Mouse (Mus musculus) granulocyte monocyte progenitor cell, adult 5-6 weeks (primary cell): ENCODE data around the gene Htr5b. TPM values are rescaled to one million over a fixed set of nuclear protein-coding genes. Genes with fewer than 3 reads are reported as not detected.

Experiments
- ATAC-seq: replicated peaks from 2 replicates; pipeline ENCODE4 v1.8.0; 2016; ENCODE audit warnings: mild to moderate bottlenecking, moderate TSS enrichment, inconsistent platforms; ENCODE audit not compliant: poor library complexity, severe bottlenecking
- total RNA-seq, 2 experiments: library from RNA; stranded (forward) in 1 of 2; stranded (reverse) in 1 of 2; fragments of 200-712, 200-1000 nt in 1 of 2; fragments of >200 nt in 1 of 2; fragmentation: Nextera tagmentation in 1 of 2; gene quantifications; 2 replicates each; pipeline ENCODE4 v1.2.3; 2014 to 2017

Htr5b gene
- total RNA-seq (2014; fragmentation: Nextera tagmentation), result not detected in 2 replicates
- not detected in 2 replicates for total RNA-seq (2017)

DNA sequence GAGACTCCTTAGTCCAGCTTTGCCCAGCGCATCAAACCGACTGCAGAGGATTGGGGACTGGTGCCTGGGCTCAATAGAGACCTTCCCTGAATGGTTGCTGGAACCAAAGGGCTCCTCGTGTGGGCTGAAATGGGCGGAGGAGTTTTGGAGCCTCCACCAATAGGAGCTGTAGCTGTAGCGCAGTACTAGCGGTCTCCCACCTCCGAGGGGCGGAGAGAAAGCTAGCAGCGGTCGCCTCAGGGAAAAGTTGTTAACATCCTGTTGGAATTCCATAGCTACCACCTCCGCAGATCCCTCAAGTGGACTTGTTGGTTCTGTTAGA lies at the start of gene Htr5b:
Gene Htr5b, minus strand, starts transcription at position 67 of the 322 bp plus-strand sequence.
- peak; percentile 33 for ATAC-seq

DNA sequence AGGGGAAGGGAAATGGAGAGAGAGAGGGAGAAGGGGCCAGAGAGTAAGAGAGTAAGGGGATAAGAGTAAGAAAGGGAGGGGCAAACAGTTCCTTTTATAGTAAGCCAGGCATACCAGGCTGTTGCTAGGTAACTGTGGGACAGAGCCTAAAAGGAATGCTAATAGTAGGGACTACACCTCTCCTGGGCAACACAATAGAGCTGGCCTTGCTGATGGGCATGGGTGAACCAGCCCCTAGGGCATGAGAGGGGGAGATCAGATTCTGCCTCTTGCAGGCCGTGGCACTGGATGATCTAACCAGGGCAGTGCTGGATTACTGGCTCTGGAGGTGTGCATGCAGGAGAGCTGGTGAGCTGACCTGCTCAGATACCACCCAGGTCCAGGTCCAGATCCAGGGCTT lies 49.2 kb upstream of the Htr5b start:
- ATAC-seq, result no peak

DNA sequence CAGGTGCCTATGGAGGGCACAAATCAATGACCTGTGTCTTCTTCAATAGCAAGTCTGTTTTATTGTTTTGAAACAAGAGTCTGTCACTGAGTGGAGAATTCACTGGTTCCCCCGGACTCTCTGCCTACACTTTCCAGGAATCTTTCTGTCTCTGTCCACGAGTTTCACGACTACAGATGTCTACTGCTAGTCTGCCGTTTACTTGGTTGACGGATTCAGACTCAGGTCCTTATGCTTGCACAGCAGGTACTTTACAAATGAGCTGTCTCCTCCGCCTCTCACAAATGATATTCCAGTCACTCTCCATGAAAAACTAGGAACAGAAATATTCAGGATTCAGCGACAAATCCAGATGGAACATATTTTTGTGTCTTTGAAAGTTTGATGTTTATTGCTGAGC lies 42.3 kb upstream of the Htr5b start:
- ATAC-seq, result no peak

- peak; percentile 99 for ATAC-seq
Observed at GRCm38 (mm10) chr1:121567521-121568489, 39.5 kb upstream of the Htr5b start, which contains the start of gene Ddx18. Ddx18 (minus strand) TSS chr1:121567989.

- ATAC-seq, result no peak
Observed at GRCm38 (mm10) chr1:121557861-121558260, 29.6 kb upstream of the Htr5b start.

DNA sequence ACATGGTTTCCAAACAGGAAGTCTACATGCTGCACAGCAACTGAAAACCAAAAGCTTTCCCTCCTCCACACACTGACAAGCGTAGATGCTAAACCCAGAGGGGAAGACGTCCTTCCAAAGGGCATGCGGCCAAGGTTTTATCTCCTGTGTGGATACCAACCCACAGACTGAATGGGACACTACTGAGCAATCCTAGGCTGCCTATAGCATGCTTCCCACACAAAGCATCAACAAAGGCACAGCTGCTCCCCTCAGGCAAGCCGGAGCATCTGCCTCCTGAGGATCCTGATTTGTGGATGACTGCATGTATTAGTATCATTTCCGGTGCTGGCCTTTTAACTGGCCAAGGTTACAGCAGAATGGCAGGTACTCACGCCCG lies 23.2 kb upstream of the Htr5b start:
- ATAC-seq, result no peak

GRCm38 (mm10) chr1:121550801-121551456 lies 22.7 kb upstream of the Htr5b start:
- ATAC-seq, result no peak

DNA sequence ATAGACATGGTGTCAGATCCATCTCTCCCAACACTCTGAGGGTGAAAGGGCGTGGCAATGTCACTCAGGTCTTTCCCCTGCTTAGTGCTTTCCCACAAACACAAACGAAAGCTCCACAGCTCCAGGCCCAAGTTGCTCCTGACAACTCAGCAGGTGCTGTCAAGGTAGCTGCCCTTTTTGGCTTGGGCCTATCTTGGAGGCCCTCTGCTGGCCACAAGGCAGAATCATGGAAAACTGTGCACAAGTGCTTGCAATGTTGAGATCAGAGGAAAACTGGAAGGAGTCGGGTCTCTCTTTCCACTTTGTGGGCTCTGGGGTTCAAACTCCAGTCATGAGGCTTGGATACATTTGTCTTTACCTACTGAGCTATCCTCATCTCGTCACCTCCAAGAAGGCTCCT lies 21.2 kb upstream of the Htr5b start:
- peak; percentile 39; the same call in 1 of the 2 replicates for ATAC-seq

GRCm38 (mm10) chr1:121548667-121549066 lies 20.4 kb upstream of the Htr5b start:
- no peak for ATAC-seq

GRCm38 (mm10) chr1:121546844-121547243 lies 18.6 kb upstream of the Htr5b start:
- no peak for ATAC-seq

- no peak for ATAC-seq
Observed at GRCm38 (mm10) chr1:121540361-121540760, 12.1 kb upstream of the Htr5b start.

DNA sequence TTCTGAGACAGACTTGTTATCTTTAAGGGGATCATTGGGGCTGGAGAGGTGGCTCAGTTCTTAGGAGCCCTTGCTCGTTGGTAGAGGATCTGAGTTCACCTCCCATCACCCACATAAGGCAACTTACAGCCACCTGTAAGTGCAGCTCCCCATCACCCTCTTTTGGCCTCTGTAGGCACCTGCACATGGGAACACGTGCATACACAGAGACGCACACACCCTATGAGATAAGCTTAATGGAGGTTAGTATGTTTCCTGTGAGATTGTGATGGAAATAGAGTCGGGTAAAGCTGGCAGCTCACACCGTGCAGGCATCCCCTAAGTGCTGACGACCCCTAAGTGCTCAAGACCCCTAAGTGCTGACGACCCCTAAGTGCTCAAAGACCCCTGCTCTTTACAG lies 3.2 kb upstream of the Htr5b start:
- ATAC-seq, result no peak

- ATAC-seq, result no peak
Observed at GRCm38 (mm10) chr1:121529286-121529685, 1.0 kb upstream of the Htr5b start.

DNA sequence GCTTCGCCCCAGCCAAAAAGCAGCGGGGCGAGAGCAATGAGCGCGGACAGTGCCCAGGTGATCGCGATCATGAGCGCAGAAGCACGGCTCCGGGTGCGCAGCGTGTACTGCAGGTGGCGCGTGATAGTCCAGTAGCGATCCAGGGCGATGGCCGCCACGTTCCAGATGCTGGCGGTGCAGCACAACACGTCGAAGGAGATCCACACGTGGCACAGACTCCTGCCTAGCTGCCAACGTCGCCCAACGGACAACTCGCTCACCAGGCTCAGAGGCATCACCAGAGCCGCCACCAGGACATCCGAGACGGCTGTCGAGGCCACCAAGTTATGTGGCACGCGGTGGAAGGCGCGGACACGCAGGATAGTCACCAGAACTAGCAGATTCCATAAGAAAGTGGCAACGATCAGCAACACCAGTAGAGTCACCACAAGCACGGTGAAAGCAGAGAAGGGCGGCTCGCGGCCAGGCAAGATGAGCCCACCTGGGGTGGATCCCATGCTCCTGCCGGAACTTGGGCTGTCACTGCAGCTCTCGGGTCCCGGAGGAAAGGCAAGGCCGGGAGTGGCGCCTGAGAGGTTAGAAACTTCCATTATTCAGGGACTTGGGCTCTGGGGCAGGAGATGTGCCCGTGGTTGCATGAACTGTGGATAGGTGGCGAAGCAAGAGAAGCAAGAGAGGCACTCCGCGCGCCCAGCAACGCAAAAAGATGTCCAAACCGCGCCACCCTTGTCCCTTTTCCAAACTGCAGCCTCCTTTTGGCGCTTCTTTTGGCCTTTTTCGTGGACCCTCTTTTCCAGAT lies 466 bp downstream of the Htr5b start:
- ATAC-seq, result peak; percentile 33

- ATAC-seq, result no peak
Observed at GRCm38 (mm10) chr1:121527061-121527460, 1.2 kb downstream of the Htr5b start.

DNA sequence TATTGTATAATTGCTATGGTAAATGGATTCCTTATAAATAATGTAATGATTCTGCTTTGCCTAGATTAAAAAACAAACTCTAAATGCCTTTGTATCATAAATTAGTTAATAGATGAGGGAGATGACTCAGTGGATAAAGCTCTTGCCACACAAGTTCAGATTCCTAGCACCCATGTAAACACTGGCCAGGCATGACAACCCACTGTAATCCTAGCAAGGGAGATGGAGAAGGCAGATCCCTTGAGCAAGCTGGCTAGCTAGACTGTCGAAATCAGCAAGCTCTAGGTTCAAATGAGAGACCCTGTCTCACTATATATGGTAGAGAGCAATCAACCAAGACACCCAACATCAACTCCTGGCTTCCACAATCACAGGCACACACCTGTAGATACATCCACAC lies 9.7 kb downstream of the Htr5b start:
- ATAC-seq, result no peak

GRCm38 (mm10) chr1:121511966-121512365 lies 16.3 kb downstream of the Htr5b start:
- ATAC-seq, result peak; percentile 47; the same call in 1 of the 2 replicates

DNA sequence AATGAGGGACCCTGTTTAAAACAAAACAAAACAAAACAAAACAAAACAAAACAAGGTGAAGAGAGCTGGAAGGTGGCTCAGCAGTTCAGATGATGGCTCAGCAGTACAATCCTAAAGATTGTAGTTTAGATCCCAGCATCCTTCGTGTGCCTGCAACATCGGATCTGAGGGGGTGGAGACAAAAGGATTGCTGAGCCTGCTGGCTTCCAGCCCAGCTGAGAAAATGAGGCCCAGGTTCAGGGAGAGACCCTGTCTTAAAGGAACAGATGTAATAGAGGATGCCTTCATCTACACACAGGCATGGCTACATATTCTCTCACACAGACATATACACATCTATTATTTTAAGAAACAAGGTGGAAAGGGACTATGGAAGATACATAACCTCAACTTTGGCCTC lies 17.1 kb downstream of the Htr5b start:
- no peak for ATAC-seq

- ATAC-seq, result no peak
Observed at GRCm38 (mm10) chr1:121510420-121511140, 17.7 kb downstream of the Htr5b start.

GRCm38 (mm10) chr1:121508729-121509128 lies 19.5 kb downstream of the Htr5b start:
- ATAC-seq, result peak; percentile 70
